ENCODE assay signal across 8 mouse cellular contexts in the genomic region with DNA sequence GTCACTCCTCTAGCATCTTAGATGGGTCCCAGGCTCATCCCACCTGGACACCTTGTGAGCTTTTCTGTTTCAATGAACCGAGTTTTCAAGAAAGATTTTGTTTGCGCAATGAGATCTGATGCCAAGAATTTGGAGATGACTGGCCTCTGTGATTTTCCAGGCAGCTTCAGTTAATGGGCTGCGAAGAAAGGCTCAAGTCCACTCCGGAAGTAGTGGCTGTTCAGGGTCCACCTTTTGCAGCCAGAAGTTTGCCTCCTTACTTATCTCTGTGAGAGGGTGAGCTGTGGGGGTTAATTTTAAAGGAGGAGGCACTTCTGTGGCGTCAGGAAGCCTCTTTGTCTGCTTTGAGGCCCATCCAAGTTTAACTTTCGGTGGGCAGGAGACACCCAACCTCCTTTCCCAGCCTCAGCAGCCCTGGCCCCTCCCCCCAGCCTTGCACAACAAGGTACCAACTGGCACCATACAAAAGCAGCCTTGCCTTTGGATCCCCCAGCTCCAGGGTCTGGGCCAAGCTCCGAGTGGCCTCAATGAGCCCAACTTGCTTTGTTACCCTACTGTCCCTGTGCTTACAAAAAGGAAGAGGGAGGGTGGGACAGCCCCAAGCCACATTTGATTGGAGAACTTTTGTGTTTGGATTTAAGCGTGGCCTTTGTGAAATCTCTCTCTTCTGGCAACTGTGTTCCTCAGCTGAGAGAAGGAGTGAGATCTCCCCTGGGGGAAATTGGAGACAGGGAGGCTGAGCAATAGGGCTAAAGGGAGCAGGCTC.
A peak's percentile ranks its signal among the peaks of the same experiment; 100 is the strongest.
DNase-seq lines count a peak whose midpoint lies in the region; ATAC-seq and TF ChIP-seq lines count a peak whose summit lies in the region.

No protein-coding gene starts in this region.

- H3K36me3 ChIP-seq in limb, embryonic 14.5 days (ENCODE audit: control insufficient read depth, insufficient read depth, low read length) = no peaks in the 10 kb centered on the region

- no peaks in the 10 kb centered on the region for H3K27me3 ChIP-seq in limb, embryonic 14.5 days (ENCODE audit: control insufficient read depth, insufficient read depth, low read length)

- H3K27ac ChIP-seq in limb, embryonic 14.5 days (replicated peaks; ENCODE audit: low read depth, low read length) = no peak overlapping the region; the same call in 1 of the 2 replicates

- no peak overlapping the region for H3K4me3 ChIP-seq in limb, embryonic 14.5 days (replicated peaks; ENCODE audit: low read length)

- WGBS in limb, embryonic 14.5 days = 54% methylated on average over 8 of the region's 8 CpGs

- ATAC-seq in limb, embryonic 14.5 days (ENCODE audit: low FRiP score, low read depth) = 0 out of 2 replicates have a peak, but pooled peaks have one; percentile 23

- TF ChIP-seq POLR2A in limb, embryonic 14.5 days (IDR thresholded peaks at IDR 0.05; ENCODE audit: borderline replicate concordance, extremely low read depth, insufficient read depth, insufficient read length) = no peak

- 0 out of 2 replicates have a peak, but pooled peaks cover 5% of the 10 kb centered on the region for H3K4me1 ChIP-seq in limb, embryonic 14.5 days (ENCODE audit: control insufficient read depth, insufficient read depth, low read length)

- no peaks in the 10 kb centered on the region for H3K9me3 ChIP-seq in limb, embryonic 14.5 days (ENCODE audit: control insufficient read depth, low read length)

- peak; percentile 57 for DNase-seq in adrenal gland, adult 2 months
- no peak for DNase-seq in adrenal gland, adult 8-10 months
- DNase-seq in urinary bladder, postnatal 14 days (ENCODE audit: low spot score) = peak; percentile 32
- DNase-seq in urinary bladder, postnatal 25 days (ENCODE audit: low spot score) = no peak
- no peak for DNase-seq in limb, embryonic 14.5 days (ENCODE audit: low spot score)
- no peak for DNase-seq in frontal cortex, postnatal 10 days (ENCODE audit: low spot score in 2 of 2)
- no peak for DNase-seq in embryo, embryonic 9.5 days (ENCODE audit: extremely low spot score)
- no peak for DNase-seq in B cell, adult 2 months

- no peak overlapping the region for H3K9ac ChIP-seq in limb, embryonic 14.5 days (ENCODE audit: low read depth, low read length, severe bottlenecking)

- H3K4me2 ChIP-seq in limb, embryonic 14.5 days (replicated peaks; ENCODE audit: low read depth, low read length, severe bottlenecking) = no peak overlapping the region

Comparison
In these comparisons a context has a peak if more than half of its experiments do, and no peak if none do; other contexts are left out.
1. DNase-seq: peak in adrenal gland, adult 2 months (single experiment) and urinary bladder, postnatal 14 days (single experiment); none in adrenal gland, adult 8-10 months (single experiment), urinary bladder, postnatal 25 days (single experiment), limb, embryonic 14.5 days (single experiment), frontal cortex, postnatal 10 days (0 of 2), embryo, embryonic 9.5 days (single experiment) and B cell, adult 2 months (0 of 2).